Mouse (Mus musculus) testis, postnatal 14 days (tissue): ENCODE measurements around the gene Krt71.
A peak's percentile ranks its signal among the peaks of the same experiment; 100 is the strongest.
"Not testable (repeated sequence)": the region's sequence is repeated elsewhere in the genome, so short reads cannot be mapped to it uniquely, and the experiment has no call there.

Experiments used
- DNase-seq: peaks from one replicate; pipeline ENCODE4 v3.0.0; 2021; ENCODE audit warnings: low spot score

The Krt71 gene

GRCm38 (mm10) chr15:101742711-101743110 lies at the start of gene Krt71:
TSS of gene Krt71 (minus strand) at chr15:101743109.
- DNase-seq, result no peak

DNA sequence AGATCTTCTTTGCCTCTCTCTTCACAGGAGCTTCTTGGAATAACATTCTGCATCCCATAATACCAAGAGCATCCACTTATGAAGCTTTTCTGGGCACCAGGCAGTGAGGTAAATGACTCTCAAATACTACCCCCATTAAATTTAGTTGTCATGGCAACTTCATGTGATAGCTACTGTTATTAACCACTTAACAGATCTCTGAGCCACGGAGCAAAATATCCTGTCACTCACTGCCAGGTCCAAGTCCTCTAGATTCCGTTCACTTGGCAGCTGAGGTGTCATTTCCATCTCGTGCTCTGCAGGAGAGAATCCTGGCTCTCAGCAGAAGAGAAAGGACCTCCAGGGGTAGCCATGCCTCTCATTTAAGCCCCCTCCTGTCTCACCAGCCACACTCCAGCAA lies 48.0 kb upstream of the Krt71 start:
- no peak for DNase-seq

DNA sequence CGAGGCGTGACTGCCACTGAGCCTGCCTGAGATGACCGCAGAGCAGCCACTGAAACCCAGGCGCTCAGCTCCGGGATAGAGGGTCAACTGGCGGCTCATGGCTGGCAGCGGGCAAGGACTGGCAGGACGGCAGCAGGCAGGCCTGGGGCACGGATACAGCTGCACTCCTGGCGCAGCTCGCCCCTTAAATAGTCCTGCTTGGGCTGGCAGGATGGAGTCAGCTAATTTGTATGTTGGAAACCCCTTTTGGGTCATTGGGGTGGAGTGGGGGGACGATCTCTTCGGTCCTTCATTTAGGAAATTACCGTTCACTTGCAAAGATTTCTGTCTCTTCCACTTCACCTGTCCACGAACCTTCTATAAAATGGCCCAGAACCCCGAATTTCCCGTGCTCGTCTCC lies 43.5 kb upstream of the Krt71 start, which contains the start of gene Krt72:
Gene Krt72, minus strand, starts transcription at position 101 of the 400 bp plus-strand sequence.
- no peak for DNase-seq

DNA sequence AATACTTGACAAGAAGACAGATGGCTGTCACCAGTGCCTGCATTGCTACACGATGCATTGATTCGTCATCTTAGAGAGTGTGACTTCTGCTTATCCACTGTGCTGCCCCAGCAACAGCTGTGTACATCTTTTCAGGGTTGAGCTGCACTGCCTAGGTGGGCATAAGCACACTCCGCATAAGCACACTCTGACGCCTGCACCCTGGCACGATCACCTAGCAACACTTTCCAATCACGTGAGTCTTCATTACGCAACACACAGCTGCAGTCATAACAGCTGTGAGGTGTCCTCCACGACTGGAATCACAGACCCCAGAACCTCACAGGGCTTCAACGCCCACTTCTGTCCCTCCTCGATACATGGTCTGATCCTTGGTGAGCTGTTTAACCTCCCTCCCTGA lies 30.5 kb upstream of the Krt71 start:
- DNase-seq, result no peak

- peak; percentile 68 for DNase-seq
These were observed 29.8 kb upstream of the Krt71 start for GRCm38 (mm10) chr15:101772711-101773081.

DNA sequence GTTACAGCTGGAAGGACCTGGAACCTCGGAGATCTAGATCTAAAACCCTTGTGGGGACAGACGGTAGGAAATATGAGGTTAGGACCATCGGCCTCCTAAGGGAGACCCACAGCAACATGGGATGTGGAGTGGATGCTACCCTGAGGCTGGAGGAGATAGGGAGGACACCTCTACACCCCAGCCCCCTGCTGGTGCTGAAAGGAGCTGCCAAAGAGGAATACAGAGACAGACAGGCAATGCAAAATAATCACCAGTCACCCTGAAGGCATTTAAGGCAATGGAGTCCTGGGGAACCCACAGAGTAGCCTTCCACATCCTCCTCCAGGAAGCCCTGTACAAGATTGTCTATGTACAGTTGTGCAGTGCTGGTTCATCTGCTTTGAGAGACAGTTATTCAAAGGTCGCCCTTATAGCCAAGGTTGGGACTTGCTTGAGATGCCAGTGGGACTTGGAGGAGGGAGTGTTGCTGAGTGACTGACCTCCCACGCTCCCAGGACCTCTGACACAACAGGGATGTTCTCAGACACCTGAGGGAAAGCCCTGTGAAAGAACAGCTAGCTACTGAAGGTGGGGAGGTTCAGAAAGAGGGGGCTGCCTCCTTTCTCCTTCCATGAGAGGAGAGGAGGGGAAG lies 29.3 kb upstream of the Krt71 start:
- no peak for DNase-seq

DNA sequence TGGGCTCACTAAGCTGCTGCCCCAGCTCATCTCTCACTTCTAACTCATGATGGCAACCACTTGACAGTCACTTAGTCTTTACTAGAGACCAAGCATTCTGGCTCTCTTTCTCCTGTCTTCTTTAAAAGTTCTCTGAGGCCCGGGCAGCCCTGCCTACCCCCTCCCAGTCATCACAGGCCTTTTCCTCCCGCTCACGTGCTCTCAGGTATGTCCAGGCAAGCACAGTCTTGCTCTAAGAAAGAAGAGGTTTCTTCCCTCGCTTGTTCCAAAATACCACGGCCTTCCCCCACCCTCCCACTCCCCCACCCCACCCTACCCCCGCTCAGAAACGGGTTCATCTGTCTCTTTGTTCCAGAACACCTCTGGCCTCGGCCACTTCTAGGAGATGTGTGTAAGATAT lies 27.3 kb upstream of the Krt71 start:
- no peak for DNase-seq

DNA sequence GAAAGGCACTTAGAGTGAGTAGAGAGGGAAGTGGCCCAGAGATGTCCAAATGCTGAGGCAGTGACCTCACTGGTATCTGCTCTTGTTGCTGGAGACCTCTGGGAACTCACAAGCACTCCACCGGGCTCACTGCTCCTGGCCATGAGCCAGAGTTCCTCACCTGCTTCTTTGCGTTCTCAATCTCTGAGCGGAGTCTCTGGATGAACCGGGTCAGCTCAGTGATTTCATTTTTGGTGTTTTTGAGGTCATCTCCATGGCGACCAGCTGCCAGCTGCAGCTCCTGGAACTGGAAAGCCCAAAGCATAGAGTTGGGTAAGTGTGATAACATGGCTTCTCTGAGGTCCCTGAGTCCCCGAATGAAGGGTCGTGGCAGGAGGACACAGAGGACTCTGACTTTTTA lies 5.1 kb downstream of the Krt71 start:
- no peak for DNase-seq

GRCm38 (mm10) chr15:101730653-101731052 lies 12.3 kb downstream of the Krt71 start:
- no peak for DNase-seq

DNA sequence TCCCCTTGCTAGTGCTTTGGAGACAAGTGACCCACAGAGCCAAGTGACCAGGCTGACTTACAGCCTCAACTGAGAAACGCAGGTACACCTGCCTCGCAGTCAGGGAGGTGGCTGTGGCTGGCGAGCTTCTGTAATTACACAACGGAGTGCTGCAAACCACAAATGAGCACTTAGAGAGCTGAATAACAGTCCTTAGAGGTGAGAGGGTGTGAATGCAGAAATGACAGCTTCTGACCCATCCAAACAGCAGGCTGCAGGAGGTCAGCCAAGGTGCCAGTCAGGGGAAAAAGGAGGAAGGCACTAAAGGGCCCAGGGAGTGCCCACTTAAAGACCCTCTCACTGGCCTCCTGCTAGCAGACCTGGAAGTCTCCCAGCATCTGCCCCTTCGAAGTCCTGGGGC lies 18.2 kb downstream of the Krt71 start:
- no peak for DNase-seq

- no peak for DNase-seq
These were observed 27.1 kb downstream of the Krt71 start for GRCm38 (mm10) chr15:101715831-101716230.

DNA sequence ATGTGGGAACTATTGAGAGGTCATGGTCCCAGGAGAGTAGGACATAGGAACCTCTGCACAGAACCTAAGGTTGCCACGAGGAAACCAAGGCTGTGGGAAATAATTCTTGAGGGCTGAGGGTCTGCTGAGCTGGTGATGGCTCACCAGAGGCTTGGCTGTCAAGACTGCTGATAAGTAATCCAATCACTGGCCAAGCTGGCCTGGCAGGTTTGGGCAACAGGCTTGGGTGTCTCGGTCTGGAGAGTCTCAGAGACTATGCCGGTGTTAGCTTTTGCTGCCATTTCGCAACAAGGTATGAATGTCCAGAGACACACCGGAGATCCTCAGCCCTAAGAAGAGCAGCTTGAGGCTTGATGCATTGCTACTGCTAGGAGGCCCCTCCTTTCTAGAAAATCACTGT lies 28.6 kb downstream of the Krt71 start:
- no peak for DNase-seq

DNA sequence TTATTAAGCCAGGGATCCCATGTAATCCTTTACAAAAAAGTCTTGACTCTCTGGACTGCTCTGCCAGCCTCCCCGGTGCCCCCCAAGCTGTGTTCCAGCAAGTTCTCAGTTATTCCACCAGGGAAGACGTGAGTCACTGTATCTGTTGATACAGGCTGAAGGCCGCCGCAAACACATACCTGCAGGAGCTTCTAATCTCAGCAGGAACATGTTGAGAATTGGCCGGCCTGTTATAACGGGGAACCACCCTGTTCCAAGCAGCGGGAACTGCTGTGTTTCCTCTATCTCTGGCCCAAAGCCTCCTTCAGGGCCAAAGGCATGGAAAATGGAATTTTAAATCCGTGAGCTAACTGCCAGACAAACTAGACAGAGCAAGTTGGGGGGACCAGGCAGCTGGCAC lies 29.2 kb downstream of the Krt71 start:
- no peak for DNase-seq

- no peak for DNase-seq
These were observed 30.2 kb downstream of the Krt71 start, which contains the start of gene Krt5 for GRCm38 (mm10) chr15:101712720-101713119. TSS of gene Krt5 (minus strand) at chr15:101712898.

DNA sequence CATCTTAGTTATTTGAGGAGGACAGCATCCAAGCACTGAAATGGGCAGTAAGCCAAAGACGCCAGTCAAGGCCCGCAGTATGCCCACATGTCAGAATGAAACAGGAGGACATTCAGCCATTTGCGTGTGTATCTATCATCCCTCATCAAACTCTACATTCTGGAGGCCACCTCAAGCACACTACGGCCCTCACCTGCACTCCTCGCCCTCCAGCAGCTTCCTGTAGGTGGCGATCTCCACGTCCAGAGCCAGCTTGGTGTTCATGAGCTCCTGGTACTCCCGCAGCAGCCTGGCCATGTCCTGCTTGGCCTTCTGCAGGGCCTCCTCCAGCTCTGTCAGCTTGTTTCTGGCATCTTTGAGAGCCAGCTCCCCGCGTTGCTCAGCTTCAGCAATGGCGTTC lies 34.2 kb downstream of the Krt71 start:
- no peak for DNase-seq

DNA sequence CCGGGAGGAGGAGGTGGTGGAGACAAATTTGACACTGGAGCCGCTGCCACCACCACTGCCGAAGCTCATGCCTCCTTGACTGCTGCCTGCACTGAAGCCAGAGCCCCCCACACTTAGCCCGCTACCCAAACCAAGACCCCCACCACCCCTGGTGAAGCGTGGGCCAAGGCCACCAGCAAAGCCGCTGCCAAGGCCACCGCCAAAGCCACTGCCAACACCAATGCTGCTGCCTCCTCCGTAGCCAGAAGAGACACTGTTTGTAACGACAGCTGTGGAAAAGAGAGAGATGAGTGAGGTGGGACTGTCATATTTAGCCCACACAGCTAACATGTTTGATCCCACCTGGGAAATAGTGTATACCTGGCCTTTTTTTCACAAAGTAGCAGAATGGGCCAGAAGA lies 35.5 kb downstream of the Krt71 start:
- no peak for DNase-seq

- DNase-seq, result no peak
These were observed 38.8 kb downstream of the Krt71 start for GRCm38 (mm10) chr15:101704066-101704465.

DNA sequence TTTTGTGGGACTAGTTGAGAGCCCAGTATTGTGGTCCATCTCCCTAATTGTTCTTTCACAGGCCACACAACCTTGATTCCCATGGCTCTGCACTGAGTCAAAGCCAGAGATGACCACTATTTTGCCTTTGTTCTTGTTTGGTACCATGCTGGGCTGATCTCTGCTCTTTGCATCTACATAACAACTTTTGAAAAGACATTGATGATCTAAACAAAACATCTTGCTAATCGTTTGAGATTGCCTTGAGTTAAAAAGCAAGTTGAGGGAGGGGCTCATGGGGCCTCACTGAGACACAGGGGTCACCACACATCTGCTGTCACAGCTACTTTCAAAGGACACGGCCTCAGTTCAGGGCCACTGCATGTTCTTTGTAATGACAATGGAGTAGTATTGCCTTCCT lies 40.5 kb downstream of the Krt71 start:
- no peak for DNase-seq

GRCm38 (mm10) chr15:101699866-101700265 lies 43.0 kb downstream of the Krt71 start:
- no peak for DNase-seq

DNA sequence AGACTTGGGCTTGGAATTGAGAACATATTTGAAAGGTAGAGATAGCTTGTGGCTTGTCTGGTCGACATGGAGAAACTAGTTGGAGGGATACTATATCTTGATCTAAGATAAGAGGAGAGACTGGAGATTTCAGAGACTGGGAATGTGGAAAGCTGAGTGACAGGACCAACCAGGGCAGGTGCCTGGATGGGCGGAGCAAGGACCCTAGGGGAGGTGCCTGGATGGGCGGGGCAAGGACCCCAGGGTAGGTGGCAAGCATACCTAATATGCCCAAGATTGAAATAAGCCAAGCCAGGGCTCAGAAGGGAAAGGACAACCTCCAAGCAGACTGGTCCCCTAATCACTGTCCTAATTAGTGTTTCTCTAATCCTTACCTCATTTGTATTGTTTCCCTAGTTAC lies 43.7 kb downstream of the Krt71 start:
- DNase-seq, result no peak

DNA sequence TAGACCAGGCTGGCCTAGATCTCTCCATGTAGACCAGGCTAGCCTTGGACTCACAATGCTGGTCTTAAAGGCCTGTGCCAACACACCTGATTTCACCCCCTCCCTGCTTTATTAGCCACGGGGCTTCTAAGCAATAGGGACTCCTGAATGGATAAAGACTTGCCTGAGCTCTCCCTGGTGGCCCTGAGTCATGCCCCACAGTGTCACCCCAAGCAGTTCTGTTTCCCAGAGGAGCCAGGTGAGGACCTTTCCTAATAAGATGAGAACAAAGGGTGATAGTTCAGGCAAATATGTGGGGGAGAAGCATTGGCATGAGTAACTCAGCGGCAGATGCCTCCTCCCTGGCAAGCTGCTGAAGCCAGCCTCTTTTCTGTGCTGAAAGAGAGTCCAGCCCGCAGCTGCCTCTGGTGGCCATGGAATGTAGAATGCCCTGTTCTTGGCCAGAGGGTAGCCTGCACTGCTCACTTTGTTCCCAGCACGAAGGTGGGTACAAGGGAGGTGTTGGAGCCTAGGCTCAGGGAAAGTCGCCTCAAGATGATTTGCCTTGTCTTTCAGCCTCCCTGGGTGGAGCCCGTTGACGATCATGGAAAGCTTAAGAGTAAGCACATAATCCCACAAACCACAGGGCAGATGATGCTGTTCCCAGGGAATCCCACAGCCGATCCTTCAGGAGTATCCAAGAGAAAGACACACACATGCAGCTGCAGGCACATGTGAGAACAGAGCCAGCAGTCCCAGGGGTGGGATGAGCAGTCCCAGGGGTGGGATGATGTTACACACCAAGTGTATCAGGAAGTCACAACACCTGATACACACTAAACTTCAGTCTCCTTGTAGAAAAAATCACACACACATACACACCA lies 45.4 kb downstream of the Krt71 start:
- DNase-seq, result no peak

GRCm38 (mm10) chr15:101694207-101694606 lies 48.7 kb downstream of the Krt71 start, which contains the start of gene Krt6a:
TSS of gene Krt6a (minus strand) at chr15:101694307.
- no peak for DNase-seq

DNA sequence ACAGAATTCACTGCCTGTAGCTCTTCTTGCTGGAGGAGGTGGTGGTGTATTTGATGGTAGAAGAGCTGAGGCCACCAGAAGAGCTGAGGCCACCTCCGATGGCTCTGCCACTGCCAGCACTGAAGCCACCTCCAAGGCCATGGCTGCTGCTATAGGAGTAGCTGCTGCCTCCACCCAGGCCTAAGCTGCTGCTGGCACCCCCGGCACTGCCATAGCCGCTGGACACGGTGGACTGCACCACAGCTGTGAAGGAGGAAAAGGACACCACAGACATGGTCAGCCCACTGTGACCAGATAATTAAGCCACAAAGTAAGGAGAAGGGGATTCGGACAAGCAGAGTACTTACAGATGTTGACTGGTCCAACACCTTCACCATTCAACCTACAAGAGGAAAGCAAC lies 52.4 kb downstream of the Krt71 start:
- not testable (repeated sequence) for DNase-seq

DNA sequence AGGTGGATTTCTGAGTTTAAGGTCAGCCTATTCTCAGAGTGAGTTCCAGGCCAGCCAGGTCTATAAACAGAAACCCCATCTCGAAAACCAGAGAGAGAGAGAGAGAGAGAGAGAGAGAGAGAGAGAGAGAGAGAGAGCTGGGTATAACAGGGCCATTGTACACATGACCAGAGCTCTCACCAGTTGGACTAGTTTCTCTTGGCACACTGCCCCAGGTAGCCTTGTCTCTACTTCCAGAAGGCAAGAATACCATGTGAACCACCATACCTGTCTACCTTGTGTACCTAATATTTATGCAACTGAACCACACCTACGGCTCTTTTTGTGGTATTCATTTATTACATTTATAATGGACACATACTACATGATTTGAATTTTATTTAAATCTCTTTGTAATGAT lies 54.7 kb downstream of the Krt71 start:
- DNase-seq, result no peak
